Mouse (Mus musculus): ENCODE measurements at regions not wholly inside any gene's neighbourhood (a gene's known extent, or its start where the extent isn't known, plus 50 kb on each side); places are given as distances from the start of the nearest gene placed in this dataset.

DNA sequence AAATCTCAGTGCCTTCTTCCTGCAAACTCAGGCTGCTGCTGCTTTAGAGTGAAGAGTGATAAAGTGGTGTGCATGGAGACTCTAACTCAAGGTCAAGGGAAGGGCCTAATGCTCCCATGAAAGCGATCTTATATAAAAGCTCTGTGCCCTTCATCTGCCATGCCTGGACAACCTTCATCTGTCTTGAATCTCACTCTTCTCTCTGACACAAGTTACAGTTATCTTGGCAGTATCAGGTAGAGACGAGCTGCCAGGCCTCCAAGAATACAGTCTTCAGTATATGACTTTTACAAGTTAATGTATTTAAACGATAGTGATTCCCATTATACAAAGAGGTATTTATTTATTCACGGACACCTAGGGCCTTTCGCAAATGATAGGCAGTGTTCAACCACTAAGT is 146.7 kb upstream of the Cypt12 start:
- no peak for TF ChIP-seq ZMIZ1 (IDR thresholded peaks at IDR 0.05; ENCODE audit: low read depth, low read length)
- TF ChIP-seq KAT2A (conservative IDR thresholded peaks at IDR 0.05; ENCODE audit: low read depth, low read length), result no peak
- no peak for TF ChIP-seq MAX (IDR thresholded peaks at IDR 0.05; ENCODE audit: low read length)
- TF ChIP-seq E2F4 (IDR thresholded peaks at IDR 0.05; ENCODE audit: borderline replicate concordance, low read depth, low read length), result no peak
- TF ChIP-seq CTCF (IDR thresholded peaks at IDR 0.05 in 2 of 3, conservative IDR thresholded peaks at IDR 0.05 in 1 of 3; ENCODE audit: control insufficient read depth in 1 of 3, insufficient read depth in 1 of 3, low read depth in 2 of 3, low read length in 3 of 3, poor library complexity in 1 of 3, severe bottlenecking in 1 of 3), result no peak
- TF ChIP-seq GABPA (IDR thresholded peaks at IDR 0.05; ENCODE audit: low read depth, low read length), result no peak
- TF ChIP-seq ZNF384 (IDR thresholded peaks at IDR 0.05; ENCODE audit: low read depth, low read length), result no peak
- no peak for TF ChIP-seq RCOR1 (IDR thresholded peaks at IDR 0.05; ENCODE audit: low read depth, low read length)
- no peak for TF ChIP-seq CHD1 (IDR thresholded peaks at IDR 0.05; ENCODE audit: low read depth, low read length)
- no peak for TF ChIP-seq POLR2AphosphoS2 (IDR thresholded peaks at IDR 0.05; ENCODE audit: low read length)
- TF ChIP-seq MYC (IDR thresholded peaks at IDR 0.05; ENCODE audit: low read depth, low read length), result no peak
- TF ChIP-seq ETS1 (IDR thresholded peaks at IDR 0.05; ENCODE audit: low read depth, low read length), result no peak
- no peak for TF ChIP-seq ZC3H11A (IDR thresholded peaks at IDR 0.05; ENCODE audit: low read depth, low read length)
- TF ChIP-seq UBTF (IDR thresholded peaks at IDR 0.05; ENCODE audit: borderline replicate concordance, insufficient read depth, low read depth, low read length), result no peak
- no peak for TF ChIP-seq MXI1 (IDR thresholded peaks at IDR 0.05; ENCODE audit: low read depth, low read length)
- TF ChIP-seq CHD2 (IDR thresholded peaks at IDR 0.05; ENCODE audit: low read length), result no peak
- no peak for TF ChIP-seq POLR2A (IDR thresholded peaks at IDR 0.05; ENCODE audit: control insufficient read depth in 1 of 2, insufficient read depth in 1 of 2, low read depth in 1 of 2, low read length in 2 of 2, poor library complexity in 1 of 2)

DNA sequence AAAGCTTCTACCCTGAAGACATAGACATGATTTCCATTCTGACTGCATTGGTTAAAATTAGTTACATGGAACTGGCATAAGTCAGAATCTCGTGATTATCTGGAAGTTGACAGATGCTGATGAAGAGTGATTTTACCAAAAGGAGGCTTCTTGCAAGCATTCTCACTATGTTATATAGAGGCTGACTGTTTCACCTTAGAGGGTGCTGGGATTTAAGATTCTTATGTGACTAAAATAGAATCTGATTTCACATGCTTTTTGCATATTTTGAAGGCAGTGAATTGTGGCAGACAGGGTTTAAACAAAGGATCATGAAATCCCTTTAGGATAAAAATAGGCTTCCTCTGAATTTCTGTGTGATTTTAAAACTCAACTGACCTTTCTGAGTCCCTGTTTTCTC is 143.0 kb upstream of the Cypt12 start:
- TF ChIP-seq HCFC1 (IDR thresholded peaks at IDR 0.05; ENCODE audit: low read depth, low read length), result no peak
- no peak for TF ChIP-seq JUND (IDR thresholded peaks at IDR 0.05; ENCODE audit: low read depth, low read length)
- TF ChIP-seq MAFK (IDR thresholded peaks at IDR 0.05; ENCODE audit: borderline replicate concordance, low read depth, low read length), result no peak
- TF ChIP-seq MEF2A (IDR thresholded peaks at IDR 0.05; ENCODE audit: extremely low read depth, insufficient replicate concordance, low read depth, low read length, poor library complexity, severe bottlenecking), result no peak
- TF ChIP-seq TAL1 (IDR thresholded peaks at IDR 0.05; ENCODE audit: low read length), result no peak
- TF ChIP-seq ETS1 (IDR thresholded peaks at IDR 0.05; ENCODE audit: low read depth, low read length), result no peak
- TF ChIP-seq BHLHE40 (IDR thresholded peaks at IDR 0.05; ENCODE audit: borderline replicate concordance, low read depth, low read length), result no peak
- no peak for TF ChIP-seq KAT2A (conservative IDR thresholded peaks at IDR 0.05; ENCODE audit: low read depth, low read length)
- no peak for TF ChIP-seq MAZ (IDR thresholded peaks at IDR 0.05; ENCODE audit: low read depth, low read length)
- TF ChIP-seq POLR2AphosphoS5 (IDR thresholded peaks at IDR 0.05; ENCODE audit: borderline replicate concordance, low read depth, low read length), result no peak
- TF ChIP-seq TCF12 (IDR thresholded peaks at IDR 0.05; ENCODE audit: low read depth, low read length), result no peak
- TF ChIP-seq RCOR1 (IDR thresholded peaks at IDR 0.05; ENCODE audit: low read depth, low read length), result no peak
- no peak for TF ChIP-seq SIN3A (IDR thresholded peaks at IDR 0.05; ENCODE audit: low read length)
- TF ChIP-seq TBP (IDR thresholded peaks at IDR 0.05; ENCODE audit: low read depth, low read length), result no peak
- TF ChIP-seq POLR2AphosphoS2 (IDR thresholded peaks at IDR 0.05; ENCODE audit: low read length), result no peak
- TF ChIP-seq RAD21 (IDR thresholded peaks at IDR 0.05; ENCODE audit: low read depth, low read length), result no peak
- TF ChIP-seq ZMIZ1 (IDR thresholded peaks at IDR 0.05; ENCODE audit: low read depth, low read length), result no peak
- H3K79me2 ChIP-seq (ENCODE audit: control insufficient read depth, insufficient read depth, low read length, poor library complexity), result no peaks in the 10 kb centered on the region
- no peaks in the 10 kb centered on the region for H3K36me3 ChIP-seq (ENCODE audit: control insufficient read depth in 1 of 2, insufficient read depth in 2 of 2, low read length in 2 of 2)

More for the DNA sequence above, 146.7 kb upstream of the Cypt12 start:
- Histone ChIP-seq H3K79me2 (ENCODE audit: control insufficient read depth, insufficient read depth, low read length, poor library complexity) (no peaks in the 10 kb centered on the region), H3K4me1 (ENCODE audit: control insufficient read depth in 1 of 2, insufficient read depth in 2 of 2, low read length in 2 of 2) (no peaks in the 10 kb centered on the region), H3K4me3 (ENCODE audit: control insufficient read depth in 1 of 2, insufficient read depth in 1 of 2, low read depth in 2 of 2, low read length in 2 of 2) (no peak overlapping the region), H3K27me3 (ENCODE audit: control insufficient read depth in 1 of 2, insufficient read depth in 2 of 2, low read length in 2 of 2) (no peaks in the 10 kb centered on the region), H3K9me3 (replicated peaks; ENCODE audit: insufficient read depth, low read length) (no peaks in the 10 kb centered on the region), H3K9ac (ENCODE audit: control insufficient read depth, low read depth, low read length, poor library complexity, severe bottlenecking) (no peak overlapping the region), H3K36me3 (ENCODE audit: control insufficient read depth in 1 of 2, insufficient read depth in 2 of 2, low read length in 2 of 2) (no peaks in the 10 kb centered on the region), H3K27ac (ENCODE audit: control insufficient read depth, low read depth, low read length) (no peak overlapping the region)
- no peak for DNase-seq (ENCODE audit: low read depth, low spot score)

More for the DNA sequence above, 143.0 kb upstream of the Cypt12 start:
- Histone ChIP-seq H3K27ac (ENCODE audit: control insufficient read depth, low read depth, low read length) (no peak overlapping the region), H3K9ac (ENCODE audit: control insufficient read depth, low read depth, low read length, poor library complexity, severe bottlenecking) (no peak overlapping the region), H3K27me3 (ENCODE audit: control insufficient read depth in 1 of 2, insufficient read depth in 2 of 2, low read length in 2 of 2) (no peaks in the 10 kb centered on the region), H3K9me3 (replicated peaks; ENCODE audit: insufficient read depth, low read length) (no peaks in the 10 kb centered on the region), H3K4me1 (ENCODE audit: control insufficient read depth in 1 of 2, insufficient read depth in 2 of 2, low read length in 2 of 2) (no peaks in the 10 kb centered on the region), H3K4me3 (ENCODE audit: control insufficient read depth in 1 of 2, insufficient read depth in 1 of 2, low read depth in 2 of 2, low read length in 2 of 2) (no peak overlapping the region)
- DNase-seq (ENCODE audit: low read depth, low spot score), result no peak
